Mouse (Mus musculus): ENCODE measurements at regions not wholly inside any gene's neighbourhood (a gene's known extent, or its start where the extent isn't known, plus 50 kb on each side); places are given as distances from the start of the nearest gene placed in this dataset.
A peak's percentile ranks its signal among the peaks of the same experiment; 100 is the strongest.

DNA sequence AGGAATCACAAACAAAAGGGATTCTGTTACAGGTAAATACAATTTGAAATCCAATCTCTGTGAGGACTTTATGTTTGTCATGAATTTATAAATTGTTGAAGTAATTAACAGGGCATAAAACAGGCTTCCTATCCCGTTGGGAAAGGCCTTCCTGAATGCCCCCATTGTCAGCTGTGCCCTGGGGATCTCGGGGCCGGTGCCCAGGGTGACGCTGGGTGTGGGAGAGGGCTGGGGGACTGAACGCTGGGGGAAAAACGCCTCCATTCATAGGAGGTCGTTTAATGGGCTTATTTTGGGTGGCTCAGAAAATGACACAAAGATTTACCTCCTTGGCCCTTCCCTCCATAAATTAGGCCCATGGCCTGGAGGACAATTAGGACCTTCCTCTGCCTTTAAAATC, 250.7 kb downstream of the Gm12728 start:
- Histone ChIP-seq H3K27ac (no peak overlapping the region), H3K4me3 (no peak overlapping the region)
- intact Hi-C loops (cut with DNase I), result no loop called here
- TF ChIP-seq CTCF (IDR thresholded peaks at IDR 0.05), result no peak
- no peak for DNase-seq

DNA sequence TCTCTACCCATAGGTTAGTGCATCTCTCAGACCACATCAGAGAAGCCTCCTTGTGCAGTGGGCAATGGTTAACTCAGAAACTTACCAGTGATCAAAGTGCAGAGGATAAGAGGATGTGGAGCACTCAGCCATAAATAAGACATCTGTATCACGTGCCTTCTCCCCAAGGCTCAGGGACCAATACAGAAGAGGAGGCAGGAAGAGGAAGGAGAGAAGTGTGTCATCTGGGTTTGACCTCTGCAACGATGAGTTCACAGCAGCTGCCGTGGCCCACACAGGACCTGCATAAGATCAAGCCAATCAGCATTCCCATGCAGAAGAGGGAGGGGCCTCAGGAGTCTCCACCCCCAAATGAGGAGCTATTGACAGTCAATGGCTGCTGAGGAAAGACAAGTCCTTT, 252.8 kb downstream of the Gm12728 start:
- intact Hi-C loops (cut with DNase I), result no loop called here
- H3K27ac ChIP-seq, result no peak overlapping the region
- TF ChIP-seq CTCF (IDR thresholded peaks at IDR 0.05), result no peak

DNA sequence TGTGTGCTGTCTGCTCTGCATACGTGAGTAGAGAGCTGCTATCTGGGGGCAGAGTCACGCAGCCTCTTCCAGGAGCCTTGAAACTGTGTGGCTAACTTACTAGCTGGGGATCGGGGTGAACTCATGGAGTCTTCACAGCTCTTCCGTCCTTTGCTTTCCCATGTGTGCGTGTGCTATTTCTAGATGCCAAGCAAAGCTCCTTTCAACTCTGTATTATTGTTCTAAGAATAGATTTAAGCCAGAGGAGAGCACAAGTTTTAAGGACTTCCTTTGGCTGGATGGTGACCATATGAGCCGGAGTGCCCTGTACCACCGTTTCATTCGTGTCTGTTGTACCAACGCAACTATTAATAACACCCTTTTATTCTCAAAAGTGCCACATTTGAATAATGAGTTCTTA, 254.0 kb downstream of the Gm12728 start:
- DNase-seq, result no peak
- Histone ChIP-seq H3K4me3 (no peak overlapping the region), H3K27ac (no peak overlapping the region)
- no peak for TF ChIP-seq CTCF (IDR thresholded peaks at IDR 0.05)
- intact Hi-C loops (cut with DNase I), result no loop called here

More for the DNA sequence above, 252.8 kb downstream of the Gm12728 start:
- no peak for DNase-seq
- H3K4me3 ChIP-seq, result no peak overlapping the region

DNA sequence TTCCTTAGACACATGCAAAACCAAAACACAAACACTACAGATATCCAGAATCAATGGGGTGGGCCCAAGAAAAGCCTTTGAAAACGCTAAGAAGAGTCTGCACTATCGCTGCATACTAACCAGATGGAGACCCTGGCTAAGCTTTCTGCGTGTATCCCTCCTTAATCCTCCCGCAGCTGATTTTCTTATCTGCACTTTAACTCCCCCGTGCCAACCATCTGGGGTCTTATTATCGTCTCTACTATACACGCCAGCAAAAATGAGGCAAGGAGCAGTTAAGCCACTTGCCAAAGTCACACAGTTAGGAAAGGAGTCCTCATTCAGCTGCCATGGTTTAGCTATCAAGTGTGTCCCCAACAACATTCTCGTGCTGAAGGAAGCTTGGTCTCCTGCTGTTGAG, 258.4 kb downstream of the Gm12728 start:
- DNase-seq, result no peak
- intact Hi-C loops (cut with DNase I), result no loop called here
- Histone ChIP-seq H3K27ac (no peak overlapping the region), H3K4me3 (no peak overlapping the region)
- TF ChIP-seq CTCF (IDR thresholded peaks at IDR 0.05), result no peak

DNA sequence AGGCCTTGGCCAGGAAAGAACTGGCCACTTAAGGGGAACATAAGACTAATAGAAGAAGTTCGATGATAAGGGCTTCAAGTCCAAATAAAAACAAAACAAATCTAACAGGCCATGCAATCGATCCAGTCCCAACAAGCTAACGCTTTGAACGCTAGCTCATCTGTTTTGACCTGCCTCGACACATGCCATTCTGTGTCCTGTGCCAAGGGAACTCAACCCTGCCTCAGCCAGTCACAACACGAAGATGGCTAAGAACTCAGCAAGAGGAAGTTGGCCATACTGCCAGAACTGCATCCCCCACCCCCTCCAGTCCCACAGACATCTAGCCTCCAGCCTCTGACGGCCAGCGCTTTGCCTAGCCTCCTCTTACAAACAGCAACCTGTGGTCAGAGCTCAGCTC, 259.1 kb downstream of the Gm12728 start:
- no peak for DNase-seq
- no peak overlapping the region for H3K27ac ChIP-seq
- no peak for TF ChIP-seq CTCF (IDR thresholded peaks at IDR 0.05)
- no peak overlapping the region for H3K4me3 ChIP-seq
- intact Hi-C loops (cut with DNase I), result no loop called here

DNA sequence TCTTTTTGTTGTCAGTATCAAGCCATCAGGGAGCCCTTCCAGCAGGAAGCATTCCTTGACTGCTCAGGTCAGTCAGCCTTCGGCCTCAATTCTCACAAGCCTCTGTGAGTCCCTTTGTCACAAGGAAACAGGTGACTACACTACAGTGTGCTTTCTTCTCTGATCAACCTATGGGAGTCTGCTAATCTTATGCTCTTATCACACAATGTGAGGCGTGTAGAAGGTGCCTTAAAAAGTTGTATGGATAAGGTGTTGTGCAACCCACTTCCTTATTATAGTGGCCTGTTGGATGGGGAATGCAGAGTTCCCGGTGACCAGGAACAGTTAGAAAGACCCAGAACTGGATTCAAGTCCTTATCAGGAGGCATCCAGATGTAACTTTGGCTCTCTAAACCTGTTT, 260.2 kb downstream of the Gm12728 start:
- no peak for DNase-seq
- intact Hi-C loops (cut with DNase I), result no loop called here
- Histone ChIP-seq H3K27ac (no peak overlapping the region), H3K4me3 (no peak overlapping the region)
- TF ChIP-seq CTCF (IDR thresholded peaks at IDR 0.05), result no peak

DNA sequence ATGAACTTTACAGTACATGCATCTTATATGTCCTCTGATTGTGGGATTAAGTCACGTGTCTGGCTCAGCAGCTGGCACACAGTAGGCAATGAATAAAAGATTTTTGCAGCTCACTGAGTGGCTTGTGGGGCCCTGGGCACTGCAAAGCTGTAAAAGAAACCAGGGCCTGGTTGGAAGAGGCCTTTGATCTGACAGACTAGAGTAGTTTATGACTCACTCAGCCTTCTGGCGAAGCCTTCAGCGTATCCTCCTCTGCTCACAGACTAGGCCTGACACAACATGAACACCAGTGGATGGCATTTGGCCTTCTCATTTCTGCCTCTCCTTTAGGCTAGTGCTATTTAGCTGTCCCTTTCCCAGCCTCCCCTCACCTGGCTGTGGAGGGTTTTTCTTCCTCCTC, 260.6 kb downstream of the Gm12728 start:
- no peak overlapping the region for H3K27ac ChIP-seq
- H3K4me3 ChIP-seq, result no peak overlapping the region
- DNase-seq, result no peak
- intact Hi-C loops (cut with DNase I), result no loop called here
- TF ChIP-seq CTCF (IDR thresholded peaks at IDR 0.05), result no peak

DNA sequence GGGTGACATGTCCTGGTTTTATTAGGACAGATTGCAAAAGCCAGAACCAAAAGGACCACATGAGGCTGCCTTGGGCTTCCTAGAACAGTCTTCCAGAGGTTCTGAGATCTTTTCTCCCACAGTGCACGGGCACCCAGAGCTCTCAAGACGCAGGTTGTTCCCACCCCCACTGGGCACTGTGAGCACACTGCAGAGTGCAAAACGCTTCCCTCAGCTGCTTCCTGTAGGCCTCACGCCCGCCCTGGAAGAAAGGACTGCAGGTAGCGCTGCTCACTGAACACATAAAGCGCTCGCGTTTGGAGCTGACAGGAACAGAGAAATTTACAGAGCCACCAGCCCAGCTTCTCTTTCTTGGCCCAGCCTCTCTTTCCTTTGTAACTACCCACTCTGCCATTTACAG, 262.5 kb upstream of the Usp24 start:
- no peak for DNase-seq
- TF ChIP-seq CTCF (IDR thresholded peaks at IDR 0.05), result no peak
- Histone ChIP-seq H3K27ac (no peak overlapping the region), H3K4me3 (no peak overlapping the region)
- intact Hi-C loops (cut with DNase I), result no loop called here

DNA sequence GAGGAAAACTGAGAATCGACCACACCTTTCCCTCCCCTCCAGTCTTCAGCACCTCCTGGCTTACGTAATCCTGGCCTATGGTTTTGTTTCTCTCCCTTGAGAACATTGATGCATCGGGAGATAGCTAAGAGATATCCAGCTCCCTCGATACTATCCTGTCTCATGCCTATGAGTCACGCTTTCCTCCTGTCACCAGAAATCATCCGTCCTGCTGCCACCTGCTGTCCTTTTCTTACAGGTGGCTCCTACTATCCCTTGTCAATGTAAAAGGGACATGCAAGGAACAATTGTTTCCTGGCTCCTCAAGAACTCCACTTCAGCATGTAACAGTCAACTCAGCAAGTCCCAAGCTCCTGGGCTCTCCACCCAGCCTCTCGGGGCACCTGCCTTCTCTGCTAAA, 261.7 kb upstream of the Usp24 start:
- H3K4me3 ChIP-seq, result no peak overlapping the region
- no peak for DNase-seq
- peak; percentile 23; the same call in 1 of the 2 replicates for TF ChIP-seq CTCF (IDR thresholded peaks at IDR 0.05)
- intact Hi-C loops (cut with DNase I), result no loop called here
- H3K27ac ChIP-seq, result no peak overlapping the region

DNA sequence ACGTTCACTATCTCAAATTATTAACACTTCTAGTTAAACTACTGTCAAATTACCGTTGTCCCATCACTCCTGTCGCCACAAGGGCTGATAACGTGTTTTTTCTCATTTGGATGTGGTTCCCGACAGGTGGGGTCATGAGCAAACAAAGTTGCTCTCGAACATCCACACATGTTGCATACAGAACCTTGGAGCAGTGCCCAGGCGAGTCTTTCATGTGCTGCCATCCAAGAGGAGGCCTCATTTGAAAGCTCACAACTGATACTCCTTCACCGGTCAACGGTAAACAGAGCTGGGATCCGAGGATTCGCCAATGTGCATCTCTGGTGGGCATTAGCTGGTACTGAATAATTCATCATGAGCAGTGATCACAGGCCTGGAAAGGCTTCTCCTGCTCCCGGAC, 253.4 kb upstream of the Usp24 start:
- TF ChIP-seq CTCF (IDR thresholded peaks at IDR 0.05), result no peak
- Histone ChIP-seq H3K27ac (no peak overlapping the region), H3K4me3 (no peak overlapping the region)
- DNase-seq, result no peak
- intact Hi-C loops (cut with DNase I), result no loop called here

DNA sequence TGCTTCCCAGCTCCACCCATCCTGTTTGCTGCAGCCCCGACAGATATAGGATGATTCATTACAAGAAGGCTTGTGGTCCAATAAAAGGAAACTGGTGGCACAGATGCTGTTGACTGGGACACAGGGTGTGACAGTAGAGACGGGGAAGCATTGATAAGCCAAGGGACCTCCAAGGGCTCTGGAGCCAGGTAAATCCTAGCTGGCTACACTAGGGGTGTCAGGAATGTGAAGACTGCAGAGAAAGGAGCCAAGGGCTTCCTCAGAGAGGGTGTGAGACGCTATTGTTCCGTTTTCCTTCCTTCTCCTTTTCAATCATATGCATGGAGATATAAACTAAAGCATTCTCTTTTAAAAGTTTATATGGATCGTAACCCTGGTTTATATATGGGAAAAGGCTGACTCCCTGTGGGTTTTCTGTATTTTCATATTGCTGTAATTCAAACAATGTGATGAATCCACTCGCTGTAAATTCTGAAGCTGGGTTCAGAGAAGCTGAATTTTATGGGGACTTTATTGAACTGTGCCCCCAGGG, 252.1 kb upstream of the Usp24 start:
- Histone ChIP-seq H3K4me3 (no peak overlapping the region), H3K27ac (no peak overlapping the region)
- no peak for TF ChIP-seq CTCF (IDR thresholded peaks at IDR 0.05)
- intact Hi-C loops (cut with DNase I), result no loop called here
- no peak for DNase-seq

DNA sequence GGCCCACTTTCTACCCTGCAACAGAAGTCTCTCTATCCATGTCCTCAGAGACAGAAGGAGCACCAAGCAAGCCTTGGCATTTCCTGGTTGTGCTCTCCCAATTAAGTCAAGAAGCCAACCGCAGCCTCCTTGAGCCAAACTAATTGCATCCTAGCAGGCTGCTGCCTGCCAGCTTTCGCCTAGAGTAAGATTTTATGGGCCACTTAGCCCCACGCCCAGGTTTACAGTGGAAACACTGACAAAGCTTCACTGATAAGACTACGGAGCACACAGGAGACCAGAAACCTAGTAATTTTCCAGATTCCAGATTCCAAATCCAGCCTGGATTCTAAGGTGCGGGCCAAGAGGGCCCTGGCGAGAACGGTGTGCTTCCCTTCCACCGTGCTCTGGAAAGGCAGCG, 249.0 kb upstream of the Usp24 start:
- Histone ChIP-seq H3K4me3 (no peak overlapping the region), H3K27ac (no peak overlapping the region)
- intact Hi-C loops (cut with DNase I), result no loop called here
- TF ChIP-seq CTCF (IDR thresholded peaks at IDR 0.05), result no peak
- no peak for DNase-seq

DNA sequence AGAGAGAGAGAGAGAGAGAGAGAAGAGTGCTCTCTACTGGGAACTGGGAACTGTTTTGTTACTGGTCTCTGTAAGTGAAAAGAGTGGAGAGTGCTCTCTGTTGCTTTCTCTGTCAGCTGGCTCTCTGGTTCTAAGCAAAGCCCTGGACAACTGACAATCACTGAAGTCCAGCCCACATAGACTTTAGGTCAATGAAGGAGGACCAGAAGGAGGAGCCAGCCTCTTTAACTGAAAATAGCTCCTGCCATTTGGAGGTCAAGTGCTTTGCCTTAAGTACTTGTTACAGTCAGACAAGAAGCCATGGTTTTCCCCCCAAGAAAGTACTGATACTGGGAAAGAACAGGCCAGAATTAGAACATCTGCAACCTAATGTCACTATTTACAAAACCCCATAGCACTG, 232.5 kb upstream of the Usp24 start:
- intact Hi-C loops (cut with DNase I), result no loop called here
- H3K27ac ChIP-seq, result no peak overlapping the region
- no peak for TF ChIP-seq CTCF (IDR thresholded peaks at IDR 0.05)
- no peak overlapping the region for H3K4me3 ChIP-seq
- DNase-seq, result no peak

DNA sequence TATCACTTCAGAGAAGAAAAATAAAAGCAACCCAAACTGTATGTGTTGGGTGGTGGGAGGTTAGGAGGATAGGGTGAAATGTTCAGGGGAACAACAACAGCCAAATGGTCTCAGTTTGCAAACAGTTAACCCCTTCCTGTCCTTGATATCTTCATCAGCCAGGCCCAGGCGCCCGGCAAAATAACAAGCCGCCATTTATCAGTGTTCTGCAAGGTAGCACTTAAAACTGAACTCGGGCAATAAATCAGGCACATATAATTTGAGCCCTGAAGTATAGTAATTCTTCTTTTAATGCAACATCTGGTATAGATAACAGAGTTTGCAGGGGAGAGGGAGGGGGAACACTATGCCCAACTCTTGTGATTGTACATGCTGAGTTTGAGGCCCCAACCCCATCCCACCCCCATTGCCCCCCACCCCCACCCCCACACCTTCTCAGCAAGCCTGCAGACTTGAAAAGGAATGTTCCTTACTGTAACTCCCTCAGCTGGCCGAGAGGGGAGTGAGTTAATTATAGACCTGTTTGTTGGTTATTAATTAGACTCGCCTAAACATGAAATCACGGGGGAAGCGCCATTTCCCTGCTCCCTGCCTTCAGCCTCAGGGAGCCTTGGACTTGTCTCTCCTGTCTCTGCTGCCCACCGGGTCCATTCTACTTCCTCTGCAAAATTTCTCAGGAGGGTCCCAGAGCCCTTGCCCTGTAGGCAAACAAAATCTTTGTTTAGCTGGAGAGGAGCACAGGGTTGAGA, 223.9 kb upstream of the Usp24 start:
- Histone ChIP-seq H3K27ac (no peak overlapping the region), H3K4me3 (no peak overlapping the region)
- intact Hi-C loops (cut with DNase I), result loop anchor here (10.0 kb wide), 1 partner anchor 937 kb away; the partner anchor contains the start of gene Plpp3
- TF ChIP-seq CTCF (IDR thresholded peaks at IDR 0.05), result no peak
- DNase-seq, result no peak

Measured in gastrocnemius, adult 2 months (tissue).